Mouse (Mus musculus) bone marrow, adult 2 months (tissue): ENCODE data around the gene Atp6v0d1.

Experiments
- CTCF ChIP-seq: fragments of 200-500 bp; IDR thresholded peaks from 2 replicates; pipeline ENCODE4 v1.5.1; 2011; ENCODE audit warnings: low read length, control low read depth; ENCODE audit not compliant: control insufficient read depth, insufficient read depth
- POLR2A ChIP-seq: fragments of 200-500 bp; IDR thresholded peaks from 2 replicates; pipeline ENCODE4 v1.6.1; 2011; ENCODE audit warnings: low read depth, mild to moderate bottlenecking, control low read depth, low read length, borderline replicate concordance; ENCODE audit not compliant: control insufficient read depth

DNA sequence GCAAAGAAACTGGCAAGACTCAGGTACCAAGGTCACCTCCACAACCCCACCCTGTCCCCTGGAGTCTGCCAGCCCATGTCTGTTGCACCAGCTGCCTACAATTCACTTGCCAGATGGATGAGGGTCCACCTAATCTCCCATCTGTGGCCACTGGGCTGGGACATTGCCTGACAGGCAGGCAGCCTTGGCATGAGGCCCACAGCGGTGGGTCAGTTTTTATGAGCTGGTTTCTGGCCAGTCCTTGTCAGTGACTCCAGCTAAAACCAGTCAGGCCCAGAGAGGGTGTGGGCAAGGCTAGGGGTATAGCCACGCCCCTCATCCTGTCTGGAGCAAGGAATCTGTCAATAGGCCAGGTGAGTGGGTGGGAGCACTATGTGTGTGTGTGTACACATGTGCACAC lies 38.7 kb downstream of the Atp6v0d1 start:
- TF ChIP-seq CTCF (no peak), POLR2A (no peak)
